Comparison of ENCODE assay signal across 13 mouse cellular contexts in the genomic region with DNA sequence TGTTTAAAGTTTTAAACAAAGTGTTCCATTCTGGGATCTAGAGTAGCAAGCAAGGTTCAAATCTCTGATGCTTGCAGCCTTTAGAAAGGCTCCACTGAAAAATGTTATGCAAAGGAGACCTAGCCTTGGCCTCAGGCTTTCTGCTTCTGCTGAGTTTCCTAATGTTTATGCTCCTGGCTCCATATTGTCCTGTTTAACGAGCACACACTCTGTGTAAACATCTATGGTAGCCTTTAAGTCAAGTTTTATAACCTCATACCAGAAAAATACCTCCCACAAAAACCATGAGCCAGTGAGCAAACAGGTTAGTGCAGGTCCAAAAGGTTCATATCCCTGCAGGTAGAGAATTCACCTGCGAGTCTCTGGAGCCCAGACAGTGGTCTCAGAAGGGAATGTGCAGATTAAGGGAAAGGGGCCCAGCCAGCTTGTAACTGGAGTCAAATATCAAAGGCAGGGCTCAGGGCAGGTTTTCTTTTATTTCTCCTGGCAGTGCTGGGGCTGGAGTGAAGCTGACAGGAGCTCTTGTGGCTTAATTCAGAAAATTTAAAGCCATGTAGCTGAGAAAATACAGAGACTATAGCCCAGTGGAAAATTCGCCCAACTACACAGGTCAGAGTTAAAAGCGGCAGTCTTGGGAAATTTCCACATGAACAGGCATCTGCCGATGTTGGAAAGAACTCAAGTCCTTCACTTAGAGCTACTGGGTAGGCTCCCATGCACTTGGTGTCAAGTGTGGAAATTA.
DNase-seq lines count a peak whose midpoint lies in the region; ATAC-seq and TF ChIP-seq lines count a peak whose summit lies in the region.
"Had no signal": no experiment of that assay in that cellular context is flagged by ENCODE, and none has a peak within 500 bp of the region (broad histone marks: within the 10 kb centered on the region; RNA-seq: fewer than 3 reads in every experiment).

No protein-coding gene starts in this region.

- no peak overlapping the region for H3K9ac ChIP-seq in heart, embryonic 12.5 days
- no peak overlapping the region for H3K9ac ChIP-seq in lung, embryonic 16.5 days (ENCODE audit: low read length)
- H3K9ac ChIP-seq in embryonic facial prominence, embryonic 12.5 days, result no peak overlapping the region
- H3K9ac ChIP-seq in limb, embryonic 15.5 days, result no peak overlapping the region
- H3K9ac ChIP-seq in hindbrain, embryonic 13.5 days, result no peak overlapping the region
- H3K9ac ChIP-seq: embryonic facial prominence, embryonic 15.5 days had no signal

- no peak overlapping the region for H3K4me3 ChIP-seq in heart, embryonic 12.5 days
- no peak overlapping the region for H3K4me3 ChIP-seq in lung, embryonic 16.5 days (ENCODE audit: low read length)
- no peak overlapping the region for H3K4me3 ChIP-seq in lung, adult 2 months (replicated peaks; ENCODE audit: extremely low read depth, low read depth, low read length)
- no peak overlapping the region for H3K4me3 ChIP-seq in embryonic facial prominence, embryonic 12.5 days
- no peak overlapping the region for H3K4me3 ChIP-seq in limb, embryonic 15.5 days
- H3K4me3 ChIP-seq in hindbrain, embryonic 13.5 days, result no peak overlapping the region
- H3K4me3 ChIP-seq: embryonic facial prominence, embryonic 15.5 days had no signal

- no peak for TF ChIP-seq POLR2A in lung, adult 2 months (IDR thresholded peaks at IDR 0.05; ENCODE audit: borderline replicate concordance, extremely low read depth, low read depth, low read length)

- no peak overlapping the region for H3K4me2 ChIP-seq in heart, embryonic 12.5 days
- no peak overlapping the region for H3K4me2 ChIP-seq in lung, embryonic 16.5 days (ENCODE audit: low read depth, low read length)
- no peak overlapping the region for H3K4me2 ChIP-seq in embryonic facial prominence, embryonic 12.5 days (replicated peaks)
- H3K4me2 ChIP-seq in limb, embryonic 15.5 days, result no peak overlapping the region
- H3K4me2 ChIP-seq in hindbrain, embryonic 13.5 days, result no peak overlapping the region
- H3K4me2 ChIP-seq: embryonic facial prominence, embryonic 15.5 days had no signal

- no peak for TF ChIP-seq CTCF in lung, adult 2 months (IDR thresholded peaks at IDR 0.05; ENCODE audit: insufficient read depth, low read length)

- H3K27ac ChIP-seq in heart, embryonic 12.5 days (ENCODE audit: poor library complexity, severe bottlenecking), result no peak overlapping the region
- no peak overlapping the region for H3K27ac ChIP-seq in lung, embryonic 16.5 days (ENCODE audit: low read length)
- H3K27ac ChIP-seq in embryonic facial prominence, embryonic 12.5 days, result no peak overlapping the region
- 0 out of 2 replicates have a peak overlapping the region, but pooled peaks have one; percentile 11 for H3K27ac ChIP-seq in limb, embryonic 15.5 days
- no peak overlapping the region for H3K27ac ChIP-seq in hindbrain, embryonic 13.5 days
- H3K27ac ChIP-seq: embryonic facial prominence, embryonic 15.5 days had no signal

- ATAC-seq in heart, embryonic 12.5 days (ENCODE audit: insufficient number of reproducible peaks, low FRiP score), result no peak
- 0 out of 2 replicates have a peak, but pooled peaks have one; percentile 45 for ATAC-seq in lung, embryonic 16.5 days (ENCODE audit: low read depth)
- ATAC-seq in embryonic facial prominence, embryonic 12.5 days (ENCODE audit: insufficient number of reproducible peaks, insufficient read depth, low FRiP score, low TSS enrichment), result peak; percentile 60; the same call in 1 of the 2 replicates
- ATAC-seq in limb, embryonic 15.5 days (ENCODE audit: insufficient number of reproducible peaks, low FRiP score, low TSS enrichment, low read depth), result no peak
- no peak for ATAC-seq in hindbrain, embryonic 13.5 days (ENCODE audit: low FRiP score)

- no peaks in the 10 kb centered on the region for H3K36me3 ChIP-seq in heart, embryonic 12.5 days
- no peaks in the 10 kb centered on the region for H3K36me3 ChIP-seq in lung, embryonic 16.5 days (ENCODE audit: control insufficient read depth, insufficient read depth, low read length)
- H3K36me3 ChIP-seq in embryonic facial prominence, embryonic 12.5 days, result no peaks in the 10 kb centered on the region
- H3K36me3 ChIP-seq in limb, embryonic 15.5 days, result no peaks in the 10 kb centered on the region
- H3K36me3 ChIP-seq in hindbrain, embryonic 13.5 days, result no peaks in the 10 kb centered on the region
- H3K36me3 ChIP-seq: embryonic facial prominence, embryonic 15.5 days had no signal

- peaks cover 4% of the 10 kb centered on the region; the same call in 1 of the 2 replicates for H3K4me1 ChIP-seq in heart, embryonic 12.5 days (replicated peaks)
- peaks cover 3% of the 10 kb centered on the region; the same call in 1 of the 2 replicates for H3K4me1 ChIP-seq in lung, embryonic 16.5 days (replicated peaks; ENCODE audit: control insufficient read depth, insufficient read depth, low read length)
- no peaks in the 10 kb centered on the region for H3K4me1 ChIP-seq in lung, adult 2 months (ENCODE audit: control insufficient read depth, insufficient read depth, low read length)
- H3K4me1 ChIP-seq in embryonic facial prominence, embryonic 12.5 days, result 0 out of 2 replicates have a peak, but pooled peaks cover 2% of the 10 kb centered on the region
- peaks cover 6% of the 10 kb centered on the region; the same call in 1 of the 2 replicates for H3K4me1 ChIP-seq in limb, embryonic 15.5 days
- H3K4me1 ChIP-seq in hindbrain, embryonic 13.5 days (replicated peaks), result no peaks in the 10 kb centered on the region
- H3K4me1 ChIP-seq: embryonic facial prominence, embryonic 15.5 days had no signal

- H3K9me3 ChIP-seq in heart, embryonic 12.5 days (replicated peaks), result no peaks in the 10 kb centered on the region
- H3K9me3 ChIP-seq in lung, embryonic 16.5 days (ENCODE audit: control insufficient read depth, low read length), result no peaks in the 10 kb centered on the region
- no peaks in the 10 kb centered on the region for H3K9me3 ChIP-seq in embryonic facial prominence, embryonic 12.5 days
- H3K9me3 ChIP-seq in limb, embryonic 15.5 days, result no peaks in the 10 kb centered on the region
- H3K9me3 ChIP-seq in hindbrain, embryonic 13.5 days, result no peaks in the 10 kb centered on the region
- H3K9me3 ChIP-seq: embryonic facial prominence, embryonic 15.5 days had no signal

- DNase-seq in heart, adult 18-20 months, result peak; percentile 7 to 20
- DNase-seq in lung, adult 2 months, result no peak
- DNase-seq in MN1 (ENCODE audit: low spot score), result no peak
- DNase-seq: adrenal gland, postnatal 14 days; cerebellum, adult 11 months; lung, postnatal 4 days; thymus, postnatal 25 days had no signal

- WGBS in heart, embryonic 12.5 days, result 39% methylated on average over 5 of the region's 5 CpGs
- 24% methylated on average over 5 of the region's 5 CpGs for WGBS in lung, embryonic 16.5 days
- WGBS in lung, adult 2 months, result 32% methylated on average over 5 of the region's 5 CpGs
- 13% methylated on average over 5 of the region's 5 CpGs for WGBS in embryonic facial prominence, embryonic 12.5 days
- 4% methylated on average over 5 of the region's 5 CpGs for WGBS in limb, embryonic 15.5 days
- 39% methylated on average over 5 of the region's 5 CpGs for WGBS in hindbrain, embryonic 13.5 days

- H3K27me3 ChIP-seq in heart, embryonic 12.5 days (replicated peaks), result no peaks in the 10 kb centered on the region
- no peaks in the 10 kb centered on the region for H3K27me3 ChIP-seq in lung, embryonic 16.5 days (ENCODE audit: control insufficient read depth, insufficient read depth, low read depth, low read length)
- no peaks in the 10 kb centered on the region for H3K27me3 ChIP-seq in embryonic facial prominence, embryonic 12.5 days
- H3K27me3 ChIP-seq in limb, embryonic 15.5 days, result no peaks in the 10 kb centered on the region
- H3K27me3 ChIP-seq in hindbrain, embryonic 13.5 days, result no peaks in the 10 kb centered on the region
- H3K27me3 ChIP-seq: embryonic facial prominence, embryonic 15.5 days had no signal

Comparison
In these comparisons a context has a peak if more than half of its experiments do, and no peak if none do; other contexts are left out.
1. DNase-seq: peak in heart, adult 18-20 months (2 of 2); none in lung, adult 2 months (single experiment) and MN1 (single experiment).
2. ATAC-seq: peak in lung, embryonic 16.5 days (single experiment) and embryonic facial prominence, embryonic 12.5 days (single experiment); none in heart, embryonic 12.5 days (single experiment), limb, embryonic 15.5 days (single experiment) and hindbrain, embryonic 13.5 days (single experiment).